Mouse (Mus musculus): ENCODE results near the gene Syngr1. TPM values are rescaled to one million over a fixed set of nuclear protein-coding genes. Genes with fewer than 3 reads are reported as not detected.

Gene Syngr1
- polyA plus RNA-seq, 1 experiment from 2014 or later, result 62.1 TPM

DNA sequence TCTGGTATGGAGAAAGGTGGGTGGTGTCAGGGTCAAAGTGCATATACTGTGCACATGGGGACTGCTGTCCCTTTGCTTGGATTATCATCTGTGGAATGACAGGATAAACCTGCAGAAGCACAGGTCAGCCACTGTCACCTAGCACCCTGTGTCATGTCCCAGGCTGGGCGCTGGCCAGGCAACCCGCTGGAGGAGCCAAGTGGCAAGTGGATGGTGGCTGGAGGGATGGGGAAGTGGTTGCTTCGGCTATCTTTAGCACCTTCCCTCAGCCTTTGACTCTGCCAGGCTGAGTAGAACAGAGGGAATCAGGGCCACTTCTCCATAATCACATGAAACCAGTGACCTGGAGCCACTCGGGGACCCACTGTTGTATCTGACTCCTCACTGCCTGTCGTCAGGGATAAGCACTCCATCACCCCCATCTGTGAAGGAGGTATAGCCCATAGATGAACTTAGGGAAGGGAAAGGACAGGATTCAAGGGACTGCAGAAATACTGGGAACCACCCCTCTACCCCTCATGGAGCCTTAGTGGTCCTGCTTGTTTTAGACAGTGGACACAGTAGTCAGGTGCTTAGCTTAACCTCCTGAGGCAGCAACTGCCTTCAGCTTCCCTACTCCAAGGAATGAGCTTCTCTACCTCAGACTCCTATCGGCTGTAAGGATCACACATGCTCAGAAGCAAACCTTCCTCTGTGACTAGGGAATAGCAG, 16.3 kb upstream of the Syngr1 start:
- Histone ChIP-seq H3K27ac (no peak overlapping the region), H3K4me2 (no peak overlapping the region), H3K4me1 (no peaks in the 10 kb centered on the region), H3K9me3 (no peaks in the 10 kb centered on the region), H3K4me3 (no peak overlapping the region), H3K36me3 (replicated peaks) (peaks cover 25% of the 10 kb centered on the region), H3K27me3 (replicated peaks) (no peaks in the 10 kb centered on the region), H3K9ac (no peak overlapping the region)
- WGBS, result 73% methylated on average over 6 of the region's 6 CpGs
- no peak for ATAC-seq (replicated peaks)

DNA sequence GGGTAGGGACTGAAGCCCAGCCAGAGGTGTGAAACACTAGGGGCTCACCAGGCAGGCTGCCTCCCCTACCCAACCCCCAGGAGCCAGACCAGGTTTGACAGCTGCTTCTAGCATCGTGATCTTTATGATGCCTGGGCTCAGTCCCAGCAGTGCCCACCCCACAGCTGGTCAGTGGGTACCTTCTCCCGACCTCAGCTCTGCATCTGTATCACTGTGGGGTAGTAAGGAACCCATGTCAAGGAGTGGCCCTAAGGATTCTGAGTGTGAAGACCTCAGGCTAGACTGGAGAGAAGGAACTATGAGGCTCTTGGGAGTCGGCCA, 15.8 kb upstream of the Syngr1 start:
- WGBS, result 55% methylated on average over 3 of the region's 3 CpGs
- Histone ChIP-seq H3K36me3 (replicated peaks) (peaks cover 30% of the 10 kb centered on the region), H3K9ac (no peak overlapping the region), H3K4me2 (no peak overlapping the region), H3K4me3 (no peak overlapping the region), H3K27ac (no peak overlapping the region), H3K4me1 (no peaks in the 10 kb centered on the region), H3K9me3 (no peaks in the 10 kb centered on the region), H3K27me3 (replicated peaks) (no peaks in the 10 kb centered on the region)
- ATAC-seq (replicated peaks), result 0 out of 2 replicates have a peak, but pooled peaks have one; percentile 18

- no peaks in the 10 kb centered on the region for H3K9me3 ChIP-seq
- H3K4me2 ChIP-seq, result no peak overlapping the region
- peaks cover 4% of the 10 kb centered on the region for H3K4me1 ChIP-seq
- H3K27ac ChIP-seq, result no peak overlapping the region
- no peak overlapping the region for H3K4me3 ChIP-seq
- WGBS, result 37% methylated on average over 5 of the region's 5 CpGs
- no peak overlapping the region for H3K9ac ChIP-seq
- no peaks in the 10 kb centered on the region for H3K27me3 ChIP-seq (replicated peaks)
- peaks cover 33% of the 10 kb centered on the region for H3K36me3 ChIP-seq (replicated peaks)
- no peak for ATAC-seq (replicated peaks)
These were observed 15.3 kb upstream of the Syngr1 start for GRCm38 (mm10) chr15:80075733-80076337.

DNA sequence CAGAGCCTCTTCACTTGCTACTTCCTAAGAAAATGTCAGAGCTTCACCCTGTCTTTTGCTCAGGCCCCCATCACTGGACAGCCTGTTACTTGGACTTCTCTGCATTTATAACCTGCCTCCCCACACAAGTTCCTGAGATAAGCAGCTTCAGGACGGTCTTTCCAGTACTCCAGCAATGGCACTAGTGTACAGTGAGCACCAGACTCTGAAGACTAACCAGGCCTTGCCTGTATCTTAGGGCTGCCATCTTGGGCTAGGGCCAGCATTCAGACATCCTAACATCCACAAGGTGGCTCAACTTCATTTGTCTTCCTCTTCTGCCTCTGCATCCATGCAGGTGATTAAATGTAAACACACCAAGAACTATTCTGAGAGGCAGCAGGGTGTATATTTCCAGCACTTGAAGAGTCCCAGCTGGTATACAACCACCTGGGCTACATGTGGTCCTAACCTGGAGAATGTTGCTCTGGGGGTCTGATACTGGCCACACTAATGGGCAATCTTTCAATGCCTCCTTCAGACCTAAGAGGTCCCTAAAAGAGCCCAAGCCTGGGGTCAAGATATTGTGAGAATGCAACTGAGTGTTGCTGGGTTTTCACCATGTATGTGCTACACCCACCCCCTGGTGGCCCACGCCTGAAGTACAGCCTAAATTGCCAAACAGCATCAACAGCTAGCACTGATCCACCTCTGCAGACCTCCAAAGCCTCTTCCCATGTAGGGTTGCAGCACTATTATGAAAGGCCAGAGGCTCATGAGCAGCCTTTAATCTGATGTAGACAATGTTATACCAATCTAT, 14.6 kb upstream of the Syngr1 start:
- no peak overlapping the region for H3K4me2 ChIP-seq
- H3K4me3 ChIP-seq, result no peak overlapping the region
- H3K27me3 ChIP-seq (replicated peaks), result no peaks in the 10 kb centered on the region
- H3K27ac ChIP-seq, result no peak overlapping the region
- peak; percentile 43; the same call in 1 of the 2 replicates for ATAC-seq (replicated peaks)
- 6% methylated on average over 2 of the region's 2 CpGs for WGBS
- peaks cover 11% of the 10 kb centered on the region for H3K4me1 ChIP-seq
- peaks cover 38% of the 10 kb centered on the region for H3K36me3 ChIP-seq (replicated peaks)
- H3K9me3 ChIP-seq, result no peaks in the 10 kb centered on the region
- H3K9ac ChIP-seq, result no peak overlapping the region

DNA sequence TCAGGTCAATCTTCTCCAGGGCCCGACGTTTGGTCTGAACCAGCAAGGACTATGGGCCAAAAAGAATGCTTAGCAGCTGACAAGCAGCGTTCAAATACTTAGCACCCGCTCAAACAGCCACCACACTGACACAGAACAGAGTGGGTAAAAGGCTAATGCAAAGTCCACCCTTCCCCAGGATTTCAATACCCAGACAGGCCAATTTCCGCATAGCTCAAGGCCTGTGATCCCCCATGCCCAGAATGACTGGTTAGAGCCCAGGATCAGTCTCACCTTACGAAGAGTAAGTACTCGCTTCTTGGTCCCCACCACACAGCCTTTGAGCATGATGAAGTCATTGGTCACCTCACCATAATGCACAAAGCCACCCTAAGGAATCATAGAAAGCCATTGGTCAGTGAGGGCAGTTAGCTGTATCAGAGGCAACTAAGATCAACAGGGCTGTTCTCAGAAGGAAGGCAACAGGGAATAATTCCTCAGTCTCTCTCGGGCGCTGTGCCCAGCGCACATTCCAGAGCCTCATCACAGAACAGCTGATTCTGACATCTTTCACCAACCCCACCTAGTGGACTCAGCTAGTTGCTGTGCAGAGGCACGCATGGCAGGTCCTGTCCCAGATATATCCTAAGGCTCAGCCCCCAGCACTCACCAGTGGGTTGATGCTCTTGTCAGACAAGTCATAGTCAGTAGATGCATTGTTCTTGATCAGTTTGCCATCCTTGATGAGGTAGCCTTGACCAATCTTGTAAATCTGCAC, 12.9 kb upstream of the Syngr1 start:
- peaks cover 38% of the 10 kb centered on the region for H3K36me3 ChIP-seq (replicated peaks)
- H3K4me2 ChIP-seq, result no peak overlapping the region
- no peak overlapping the region for H3K27ac ChIP-seq
- H3K9ac ChIP-seq, result no peak overlapping the region
- no peaks in the 10 kb centered on the region for H3K27me3 ChIP-seq (replicated peaks)
- WGBS, result 77% methylated on average over 11 of the region's 11 CpGs
- H3K9me3 ChIP-seq, result no peaks in the 10 kb centered on the region
- H3K4me3 ChIP-seq, result no peak overlapping the region
- peaks cover 22% of the 10 kb centered on the region for H3K4me1 ChIP-seq
- ATAC-seq (replicated peaks), result no peak

DNA sequence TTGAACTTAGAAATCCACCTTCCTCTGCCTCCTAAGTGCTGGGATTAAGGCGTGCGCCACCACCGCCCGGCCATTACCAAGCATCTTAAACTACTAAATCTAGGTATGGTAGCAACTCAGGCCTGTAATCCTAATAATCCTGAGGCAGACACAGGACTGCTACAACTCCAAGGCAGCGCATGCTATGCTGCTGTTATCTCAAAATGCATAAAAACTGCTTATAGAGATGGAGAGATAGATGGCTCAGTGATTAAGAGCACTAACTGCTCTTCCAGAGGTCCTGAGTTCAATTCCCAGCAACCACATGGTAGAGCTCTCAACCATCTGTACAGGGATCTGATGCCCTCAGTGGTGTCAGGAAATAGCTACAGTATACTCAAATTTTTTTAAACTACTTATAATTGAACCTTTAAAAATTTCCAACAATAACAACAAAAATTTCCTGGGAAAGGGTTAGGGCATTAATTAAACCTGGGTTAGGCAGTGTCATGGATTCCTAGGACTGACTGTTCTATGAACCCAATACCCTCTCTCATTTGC, 11.9 kb upstream of the Syngr1 start:
- Histone ChIP-seq H3K4me2 (no peak overlapping the region), H3K9ac (no peak overlapping the region), H3K36me3 (replicated peaks) (peaks cover 38% of the 10 kb centered on the region), H3K4me1 (peaks cover 22% of the 10 kb centered on the region), H3K27me3 (replicated peaks) (no peaks in the 10 kb centered on the region), H3K4me3 (no peak overlapping the region), H3K27ac (no peak overlapping the region), H3K9me3 (no peaks in the 10 kb centered on the region)
- WGBS, result 93% methylated on average over 5 of the region's 5 CpGs
- ATAC-seq (replicated peaks), result no peak

DNA sequence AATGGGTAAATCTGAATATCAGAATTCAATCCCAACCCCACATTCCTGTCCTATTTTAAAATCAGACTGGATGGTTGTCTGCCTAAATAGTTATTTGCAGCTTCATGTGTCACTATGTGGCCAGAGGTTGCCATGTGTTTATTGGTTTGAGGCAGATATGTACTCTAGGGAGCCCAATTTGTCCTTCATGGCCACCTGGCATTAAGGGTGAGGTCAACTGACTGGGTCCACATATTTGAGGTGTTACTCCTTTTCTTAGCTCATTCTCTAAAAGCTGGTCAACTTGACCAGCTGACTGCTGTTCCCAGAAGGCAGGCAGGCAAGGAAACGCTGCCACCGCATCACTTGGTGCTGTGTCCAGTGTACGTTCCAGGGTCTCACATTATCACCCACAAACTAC, 11.2 kb upstream of the Syngr1 start:
- H3K4me3 ChIP-seq, result no peak overlapping the region
- H3K4me1 ChIP-seq, result peaks cover 22% of the 10 kb centered on the region
- no peaks in the 10 kb centered on the region for H3K9me3 ChIP-seq
- H3K27me3 ChIP-seq (replicated peaks), result no peaks in the 10 kb centered on the region
- no peak overlapping the region for H3K27ac ChIP-seq
- H3K4me2 ChIP-seq, result no peak overlapping the region
- 85% methylated on average over 3 of the region's 3 CpGs for WGBS
- H3K36me3 ChIP-seq (replicated peaks), result peaks cover 38% of the 10 kb centered on the region
- ATAC-seq (replicated peaks), result no peak
- no peak overlapping the region for H3K9ac ChIP-seq

DNA sequence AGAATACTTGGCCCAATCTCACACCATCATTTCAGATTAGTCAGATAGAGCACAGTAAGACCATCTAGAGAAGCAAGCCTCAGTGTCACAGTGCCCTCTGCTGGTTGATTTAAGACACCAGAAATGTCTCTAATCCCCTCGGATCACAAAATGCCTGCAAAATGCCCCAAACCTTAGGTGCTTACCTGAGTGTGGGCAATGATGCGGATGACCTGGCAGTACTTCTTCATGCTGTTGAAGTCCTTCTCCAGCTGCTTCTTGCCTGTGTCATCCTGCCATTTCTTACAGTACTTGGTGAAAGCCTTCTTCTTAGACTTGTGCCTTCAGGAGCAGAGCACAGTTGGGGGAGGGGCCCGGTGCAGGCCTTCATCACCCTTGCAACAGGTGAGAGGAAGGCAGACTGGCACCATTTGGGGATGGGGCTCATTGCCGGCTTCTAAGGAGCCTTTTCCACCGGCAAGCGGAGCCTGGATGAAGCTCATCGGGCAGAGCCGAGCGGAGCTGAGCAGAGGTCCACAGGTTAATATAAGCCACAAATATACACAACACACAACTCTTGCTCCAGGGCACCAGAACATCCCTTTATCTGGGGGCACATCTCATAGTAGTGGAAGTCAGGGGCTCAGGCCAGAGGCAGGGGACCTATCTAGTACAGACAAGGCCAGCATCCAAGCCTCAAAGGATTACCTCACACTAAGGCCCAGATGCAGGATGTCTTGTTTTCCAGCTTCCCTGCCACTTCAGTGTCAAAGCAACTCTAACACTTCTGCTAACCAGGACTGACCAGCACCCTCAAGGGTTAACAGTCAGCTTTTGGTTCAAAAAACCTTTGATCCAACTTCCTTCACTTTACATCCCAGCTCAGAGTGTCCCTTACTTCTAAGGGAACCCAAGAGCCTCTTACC, 10.2 kb upstream of the Syngr1 start:
- no peak for ATAC-seq (replicated peaks)
- Histone ChIP-seq H3K36me3 (replicated peaks) (peaks cover 38% of the 10 kb centered on the region), H3K27me3 (replicated peaks) (no peaks in the 10 kb centered on the region), H3K9ac (peak overlapping the region; percentile 19; the same call in 1 of the 2 replicates), H3K4me2 (peak overlapping the region; percentile 67), H3K4me3 (0 out of 2 replicates have a peak overlapping the region, but pooled peaks have one; percentile 6), H3K27ac (no peak overlapping the region), H3K4me1 (peaks cover 22% of the 10 kb centered on the region), H3K9me3 (no peaks in the 10 kb centered on the region)
- 62% methylated on average over 9 of the region's 9 CpGs for WGBS

- Histone ChIP-seq H3K4me1 (peaks cover 22% of the 10 kb centered on the region), H3K4me2 (peak overlapping the region; percentile 67), H3K27ac (no peak overlapping the region), H3K27me3 (replicated peaks) (no peaks in the 10 kb centered on the region), H3K4me3 (peak overlapping the region; percentile 59), H3K36me3 (replicated peaks) (peaks cover 33% of the 10 kb centered on the region), H3K9me3 (no peaks in the 10 kb centered on the region), H3K9ac (peak overlapping the region; percentile 78)
- no peak for ATAC-seq (replicated peaks)
- 6% methylated on average over 11 of the region's 11 CpGs for WGBS
These were observed 9.2 kb upstream of the Syngr1 start for GRCm38 (mm10) chr15:80081801-80082546.

DNA sequence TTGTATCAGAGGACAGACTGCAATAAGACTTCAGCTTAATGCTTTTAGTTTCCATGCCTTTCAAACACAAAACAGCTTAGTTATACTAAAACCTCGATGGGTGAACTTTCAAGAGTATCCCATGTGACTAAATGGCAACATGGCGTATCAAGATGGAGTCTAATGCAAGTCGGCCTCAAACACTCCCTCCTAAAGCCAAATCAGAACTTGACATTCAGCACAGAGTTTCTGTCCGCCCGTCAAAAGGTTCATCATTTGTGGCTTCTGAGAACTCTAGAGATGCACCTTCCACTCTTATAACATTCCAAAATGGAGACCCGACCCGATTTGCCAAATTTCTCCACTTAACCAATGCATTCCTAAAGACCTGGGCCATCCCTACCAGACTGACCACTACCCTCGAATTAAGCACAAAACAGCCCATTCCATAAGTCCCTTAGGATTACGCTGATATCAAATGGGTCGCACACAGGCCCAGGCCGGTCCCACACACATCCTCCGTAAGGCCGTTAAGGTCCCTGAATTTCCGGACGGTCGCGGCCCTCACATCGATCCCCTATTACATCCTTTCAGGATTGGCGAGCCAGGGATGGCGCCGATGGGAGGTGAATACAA, 8.4 kb upstream of the Syngr1 start:
- peak overlapping the region; percentile 78 for H3K9ac ChIP-seq
- WGBS, result under 1% methylated on average over 21 of the region's 21 CpGs

More for the DNA sequence above, 8.4 kb upstream of the Syngr1 start:
- peaks cover 28% of the 10 kb centered on the region for H3K36me3 ChIP-seq (replicated peaks)
- H3K4me1 ChIP-seq, result peaks cover 22% of the 10 kb centered on the region
- peak overlapping the region; percentile 67 for H3K4me2 ChIP-seq
- H3K9me3 ChIP-seq, result no peaks in the 10 kb centered on the region
- H3K27me3 ChIP-seq (replicated peaks), result no peaks in the 10 kb centered on the region
- peak overlapping the region; percentile 83 for H3K27ac ChIP-seq
- peak overlapping the region; percentile 59 for H3K4me3 ChIP-seq
- ATAC-seq (replicated peaks), result peak; percentile 76

Measured in midbrain, embryonic 15.5 days (tissue).